Mouse (Mus musculus) heart, postnatal 10 days (tissue): ENCODE measurements at regions not wholly inside any gene's neighbourhood (a gene's known extent, or its start where the extent isn't known, plus 50 kb on each side); places are given as distances from the start of the nearest gene placed in this dataset.
"Not testable (repeated sequence)": the region's sequence is repeated elsewhere in the genome, so short reads cannot be mapped to it uniquely, and the experiment has no call there.

Experiments used
- DNase-seq, 2 experiments: peaks; one replicate each; pipeline ENCODE4 v3.0.0; 2021
- intact Hi-C: fragments of 180-260 bp; cut with DNase I; formaldehyde crosslinking; loops from one replicate; pipeline ENCODE4 v1.15.1; 2025

GRCm38 (mm10) chr1:149129767-149130287 is 831.3 kb downstream of the Pla2g4a start:
- intact Hi-C loops, result no loop called here
- DNase-seq, result no peak

GRCm38 (mm10) chr1:149129138-149129537 is 832.0 kb downstream of the Pla2g4a start:
- intact Hi-C loops, result no loop called here
- DNase-seq, result no peak

GRCm38 (mm10) chr1:149127709-149128108 is 833.4 kb downstream of the Pla2g4a start:
- no peak for DNase-seq
- intact Hi-C loops, result no loop called here

- intact Hi-C loops, result no loop called here
Measured at GRCm38 (mm10) chr1:149103396-149103795, 857.7 kb downstream of the Pla2g4a start.

GRCm38 (mm10) chr1:149097426-149097825 is 863.7 kb downstream of the Pla2g4a start:
- intact Hi-C loops, result no loop called here
- DNase-seq, result no peak

More at GRCm38 (mm10) chr1:149103396-149103795, 857.7 kb downstream of the Pla2g4a start:
- no peak for DNase-seq

GRCm38 (mm10) chr1:149074681-149075080 is 886.4 kb downstream of the Pla2g4a start:
- no peak for DNase-seq
- intact Hi-C loops, result no loop called here

- DNase-seq, result no peak
- intact Hi-C loops, result no loop called here
Measured at GRCm38 (mm10) chr1:149069570-149069969, 891.5 kb downstream of the Pla2g4a start.

- DNase-seq, intact Hi-C loops: not testable (repeated sequence)
Measured at GRCm38 (mm10) chr1:149063011-149063410, 898.1 kb downstream of the Pla2g4a start.

- intact Hi-C loops, result no loop called here
- DNase-seq, result no peak
Measured at GRCm38 (mm10) chr1:149038188-149038967, 922.7 kb downstream of the Pla2g4a start.

GRCm38 (mm10) chr1:149028316-149028715 is 932.8 kb downstream of the Pla2g4a start:
- DNase-seq, result no peak
- intact Hi-C loops, result no loop called here

- intact Hi-C loops, result no loop called here
- no peak for DNase-seq
Measured at GRCm38 (mm10) chr1:149021734-149022133, 939.4 kb downstream of the Pla2g4a start.

GRCm38 (mm10) chr1:149021273-149021672 is 939.8 kb downstream of the Pla2g4a start:
- intact Hi-C loops, result no loop called here
- no peak for DNase-seq

GRCm38 (mm10) chr1:149014559-149014958 is 946.5 kb downstream of the Pla2g4a start:
- intact Hi-C loops, result no loop called here
- DNase-seq, result no peak

GRCm38 (mm10) chr1:149010767-149011166 is 950.3 kb downstream of the Pla2g4a start:
- DNase-seq, result no peak
- intact Hi-C loops, result no loop called here

GRCm38 (mm10) chr1:149000092-149000491 is 961.0 kb downstream of the Pla2g4a start:
- no peak for DNase-seq
- intact Hi-C loops, result no loop called here

GRCm38 (mm10) chr1:148993586-148993985 is 967.5 kb downstream of the Pla2g4a start:
- DNase-seq, result peak in 1 of 2 experiments; percentile 17
- intact Hi-C loops, result no loop called here

- DNase-seq, result no peak
- intact Hi-C loops, result no loop called here
Measured at GRCm38 (mm10) chr1:148977377-148977776, 983.7 kb downstream of the Pla2g4a start.

GRCm38 (mm10) chr1:148965358-148965757 is 995.7 kb downstream of the Pla2g4a start:
- no peak for DNase-seq
- intact Hi-C loops, result no loop called here

- intact Hi-C loops, result no loop called here
- DNase-seq, result no peak
Measured at GRCm38 (mm10) chr1:148934366-148934765, 1026.7 kb downstream of the Pla2g4a start.

GRCm38 (mm10) chr1:148924506-148924905 is 1036.6 kb downstream of the Pla2g4a start:
- intact Hi-C loops, result no loop called here
- no peak for DNase-seq

GRCm38 (mm10) chr1:148917062-148917461 is 1044.0 kb downstream of the Pla2g4a start:
- intact Hi-C loops, result no loop called here
- no peak for DNase-seq

GRCm38 (mm10) chr1:148912819-148913218 is 1048.3 kb downstream of the Pla2g4a start:
- DNase-seq, result no peak
- intact Hi-C loops, result no loop called here
